Mouse (Mus musculus) liver, adult 2 months (tissue): Measurements from ENCODE around the gene Wtap.
"Not testable (repeated sequence)": the region's sequence is repeated elsewhere in the genome, so short reads cannot be mapped to it uniquely, and the experiment has no call there.

Source experiments
- CTCF ChIP-seq: fragments of 200-500 bp; IDR thresholded peaks from 2 replicates; pipeline ENCODE4 v1.5.1; 2011; ENCODE audit warnings: low read depth, low read length, control low read depth
- POLR2A ChIP-seq: fragments of 200-500 bp; IDR thresholded peaks from 2 replicates; pipeline ENCODE4 v1.6.1; 2011; ENCODE audit warnings: low read length, control low read depth; ENCODE audit not compliant: insufficient read depth; ENCODE audit errors: extremely low read depth

- not testable (repeated sequence) for TF ChIP-seq POLR2A, CTCF
Observed at GRCm38 (mm10) chr17:13004436-13004835, 10.5 kb upstream of the Wtap start.
